Mouse (Mus musculus) stomach, embryonic 16.5 days (tissue): Measurements from ENCODE around the gene Man1b1. TPM values are rescaled to one million over a fixed set of nuclear protein-coding genes. Genes with fewer than 3 reads are reported as not detected.

Experiments used
- ATAC-seq: fragments of 200-750 bp; cut with Nextera tagmentation; 2 replicates; pipeline ENCODE4 v1.8.0; 2017; ENCODE audit warnings: moderate number of reproducible peaks, moderate TSS enrichment; ENCODE audit not compliant: insufficient read depth, low FRiP score
- H3K27ac ChIP-seq: fragments of 300-500 bp; sonication (generic); 2 replicates; pipeline ENCODE4 v1.5.1; 2014; ENCODE audit warnings: low read length
- H3K27me3 ChIP-seq: fragments of 300-500 bp; sonication (generic); 2 replicates; pipeline ENCODE4 v1.6.1; 2014; ENCODE audit warnings: low read length, control low read depth, mixed read lengths; ENCODE audit not compliant: control insufficient read depth, insufficient read depth
- H3K36me3 ChIP-seq: fragments of 300-500 bp; sonication (generic); 2 replicates; pipeline ENCODE4 v1.6.1; 2014; ENCODE audit warnings: low read length; ENCODE audit not compliant: control insufficient read depth, insufficient read depth
- H3K4me1 ChIP-seq: fragments of 300-500 bp; sonication (generic); 2 replicates; pipeline ENCODE4 v1.6.1; 2014; ENCODE audit warnings: low read length, control low read depth, mixed read lengths; ENCODE audit not compliant: control insufficient read depth, insufficient read depth
- H3K4me2 ChIP-seq: fragments of 300-500 bp; sonication (generic); 2 replicates; pipeline ENCODE4 v1.6.1; 2014; ENCODE audit warnings: low read depth, low read length, mixed read lengths
- H3K4me3 ChIP-seq: fragments of 300-500 bp; sonication (generic); replicated peaks from 2 replicates; pipeline ENCODE4 v1.5.1; 2014; ENCODE audit warnings: mild to moderate bottlenecking, low read length
- H3K9ac ChIP-seq: fragments of 300-500 bp; sonication (generic); 2 replicates; pipeline ENCODE4 v1.6.1; 2014; ENCODE audit warnings: low read length
- H3K9me3 ChIP-seq: fragments of 300-500 bp; sonication (generic); replicated peaks from 2 replicates; pipeline ENCODE4 v1.6.1; 2016; ENCODE audit warnings: low read length, control low read depth; ENCODE audit not compliant: control insufficient read depth
- WGBS: fragments of 180-500 bp; shearing (Covaris S2); extraction: QIAGEN DNeasy Blood & Tissue Kit; methylation state at CpG from one replicate; pipeline ENCODE4 v1.1.7; 2014; 5-methylcytosine and 5-hydroxymethylcytosine counted together
- polyA plus RNA-seq: library from polyadenylated mRNA; unstranded; fragments of >200 nt; fragmentation: Nextera tagmentation; extraction: Ambion mirVana; gene quantifications from 2 replicates; pipeline ENCODE4 v1.2.1, GENCODE M21; 2015

The Man1b1 gene
- polyA plus RNA-seq, 1 experiment from 2014 or later = 47.0 TPM

GRCm38 (mm10) chr2:25318971-25319773 lies 13.0 kb upstream of the Man1b1 start, which contains the start of gene Grin1:
Grin1 (minus strand) TSS chr2:25319187.
- no peak within 1 kb of the TSS for H3K9ac ChIP-seq
- H3K4me3 ChIP-seq = peak within 1 kb of the TSS; percentile 32
- peak; percentile 53; the same call in 1 of the 2 replicates for ATAC-seq
- peak within 1 kb of the TSS; percentile 52 for H3K4me2 ChIP-seq
- no peaks in the 10 kb centered on the region for H3K36me3 ChIP-seq
- H3K27me3 ChIP-seq = peaks cover 27% of the 10 kb centered on the region
- H3K4me1 ChIP-seq = peaks cover 3% of the 10 kb centered on the region; the same call in 1 of the 2 replicates
- H3K9me3 ChIP-seq = no peaks in the 10 kb centered on the region
- 9% methylated on average over 58 of the region's 58 CpGs for WGBS
- H3K27ac ChIP-seq = no peak within 1 kb of the TSS

- H3K27me3 ChIP-seq = peaks cover 27% of the 10 kb centered on the region
- no peaks in the 10 kb centered on the region for H3K9me3 ChIP-seq
- peaks cover 3% of the 10 kb centered on the region; the same call in 1 of the 2 replicates for H3K4me1 ChIP-seq
- no peak overlapping the region for H3K4me3 ChIP-seq
- H3K4me2 ChIP-seq = no peak overlapping the region
- no peak overlapping the region for H3K27ac ChIP-seq
- no peak for ATAC-seq
- WGBS = 41% methylated on average over 2 of the region's 2 CpGs
- no peak overlapping the region for H3K9ac ChIP-seq
- H3K36me3 ChIP-seq = no peaks in the 10 kb centered on the region
Observed at GRCm38 (mm10) chr2:25320084-25320483, 12.1 kb upstream of the Man1b1 start.

- ATAC-seq = no peak
- Histone ChIP-seq H3K4me3 (no peak overlapping the region), H3K9me3 (no peaks in the 10 kb centered on the region), H3K27me3 (no peaks in the 10 kb centered on the region), H3K4me1 (no peaks in the 10 kb centered on the region), H3K9ac (no peak overlapping the region), H3K27ac (no peak overlapping the region), H3K4me2 (no peak overlapping the region), H3K36me3 (no peaks in the 10 kb centered on the region)
- 75% methylated on average over 2 of the region's 2 CpGs for WGBS
Observed at GRCm38 (mm10) chr2:25326036-25326435, 6.1 kb upstream of the Man1b1 start.

- 41% methylated on average over 7 of the region's 7 CpGs for WGBS
- Histone ChIP-seq H3K36me3 (no peaks in the 10 kb centered on the region), H3K9ac (no peak overlapping the region), H3K4me2 (no peak overlapping the region), H3K9me3 (no peaks in the 10 kb centered on the region), H3K4me1 (peaks cover 11% of the 10 kb centered on the region), H3K27me3 (no peaks in the 10 kb centered on the region), H3K4me3 (no peak overlapping the region), H3K27ac (no peak overlapping the region)
- ATAC-seq = no peak
Observed at GRCm38 (mm10) chr2:25328440-25328839, 3.7 kb upstream of the Man1b1 start.

- peak overlapping the region; percentile 96; the same call in 1 of the 2 replicates for H3K9ac ChIP-seq
Observed at GRCm38 (mm10) chr2:25331470-25331869, 668 bp upstream of the Man1b1 start.

GRCm38 (mm10) chr2:25333569-25333968 lies 1.4 kb downstream of the Man1b1 start:
- Histone ChIP-seq H3K9me3 (no peaks in the 10 kb centered on the region), H3K4me2 (peak overlapping the region; percentile 67), H3K27me3 (no peaks in the 10 kb centered on the region), H3K9ac (peak overlapping the region; percentile 81), H3K4me3 (peak overlapping the region; percentile 67), H3K27ac (no peak overlapping the region), H3K36me3 (peaks cover 21% of the 10 kb centered on the region), H3K4me1 (peaks cover 14% of the 10 kb centered on the region)
- WGBS = 65% methylated on average over 2 of the region's 2 CpGs
- ATAC-seq = no peak

More at GRCm38 (mm10) chr2:25331470-25331869, 668 bp upstream of the Man1b1 start:
- no peak for ATAC-seq
- Histone ChIP-seq H3K4me1 (peaks cover 14% of the 10 kb centered on the region), H3K27me3 (no peaks in the 10 kb centered on the region), H3K4me3 (peak overlapping the region; percentile 67), H3K4me2 (peak overlapping the region; percentile 74), H3K36me3 (peaks cover 11% of the 10 kb centered on the region; the same call in 1 of the 2 replicates), H3K27ac (no peak overlapping the region), H3K9me3 (no peaks in the 10 kb centered on the region)
- 53% methylated on average over 9 of the region's 9 CpGs for WGBS

- Histone ChIP-seq H3K4me2 (no peak overlapping the region), H3K27me3 (no peaks in the 10 kb centered on the region), H3K36me3 (peaks cover 24% of the 10 kb centered on the region), H3K9me3 (no peaks in the 10 kb centered on the region), H3K9ac (no peak overlapping the region), H3K4me1 (peaks cover 4% of the 10 kb centered on the region), H3K4me3 (no peak overlapping the region), H3K27ac (no peak overlapping the region)
- WGBS = 94% methylated on average over 6 of the region's 6 CpGs
- ATAC-seq = no peak
Observed at GRCm38 (mm10) chr2:25338303-25338702, 6.2 kb downstream of the Man1b1 start.

- H3K9ac ChIP-seq = no peak overlapping the region
- no peak for ATAC-seq
- WGBS = 89% methylated on average over 7 of the region's 7 CpGs
- no peak overlapping the region for H3K4me3 ChIP-seq
- peaks cover 38% of the 10 kb centered on the region for H3K36me3 ChIP-seq
- H3K4me1 ChIP-seq = no peaks in the 10 kb centered on the region
- no peak overlapping the region for H3K27ac ChIP-seq
- H3K9me3 ChIP-seq = no peaks in the 10 kb centered on the region
- no peaks in the 10 kb centered on the region for H3K27me3 ChIP-seq
- no peak overlapping the region for H3K4me2 ChIP-seq
Observed at GRCm38 (mm10) chr2:25348162-25348561, 16.0 kb downstream of the Man1b1 start.

GRCm38 (mm10) chr2:25349499-25349898 lies 17.4 kb downstream of the Man1b1 start:
- no peaks in the 10 kb centered on the region for H3K4me1 ChIP-seq
- no peak for ATAC-seq
- no peak overlapping the region for H3K4me3 ChIP-seq
- H3K27ac ChIP-seq = no peak overlapping the region
- no peak overlapping the region for H3K9ac ChIP-seq
- H3K27me3 ChIP-seq = no peaks in the 10 kb centered on the region
- peaks cover 31% of the 10 kb centered on the region for H3K36me3 ChIP-seq
- H3K4me2 ChIP-seq = no peak overlapping the region
- H3K9me3 ChIP-seq = no peaks in the 10 kb centered on the region
- 92% methylated on average over 4 of the region's 4 CpGs for WGBS
